Mouse (Mus musculus) G1E (cell line): ENCODE measurements around the gene Trim27.

Experiments used
- CTCF ChIP-seq: IDR thresholded peaks from 2 replicates; pipeline ENCODE4 v1.5.1; 2012; ENCODE audit warnings: low read depth, low read length, inconsistent platforms, mixed read lengths
- GATA1 ChIP-seq: IDR thresholded peaks from 2 replicates; pipeline ENCODE4 v1.6.1; 2012; ENCODE audit warnings: borderline replicate concordance, low read length, inconsistent platforms, mixed read lengths
- POLR2AphosphoS5 ChIP-seq: IDR thresholded peaks from 2 replicates; pipeline ENCODE4 v1.6.1; 2012; ENCODE audit warnings: low read depth, low read length, inconsistent platforms; ENCODE audit not compliant: insufficient replicate concordance

GRCm38 (mm10) chr13:21177657-21178056 lies 1.6 kb upstream of the Trim27 start:
- TF ChIP-seq CTCF (no peak), GATA1 (no peak), POLR2AphosphoS5 (no peak)
